Mouse (Mus musculus): Measurements from ENCODE around the gene Echdc3. TPM values are rescaled to one million over a fixed set of nuclear protein-coding genes. Genes with fewer than 3 reads are reported as not detected.

Echdc3 gene
- total and polyA plus RNA-seq, 2 experiments from 2014 or later: 16.9 to 17.3 TPM

DNA sequence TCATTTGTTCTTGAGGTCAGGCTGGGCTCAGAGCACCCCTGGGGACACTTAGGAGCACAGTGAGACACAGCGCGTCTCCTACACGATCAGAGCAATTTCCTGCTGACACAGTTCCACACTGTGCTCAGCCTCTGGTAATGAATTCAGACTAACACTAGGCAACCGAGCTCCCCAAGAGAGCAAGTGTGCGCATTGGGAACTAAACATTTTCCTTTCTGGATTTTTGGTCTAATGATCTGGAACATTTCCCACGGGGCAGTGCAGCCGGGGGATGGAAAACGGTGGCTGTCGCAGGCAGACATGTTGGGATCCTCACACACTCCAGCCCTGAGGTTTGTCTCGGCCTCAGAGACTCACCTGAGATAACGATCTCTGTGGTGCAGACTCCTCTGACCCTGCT lies 25.4 kb downstream of the Echdc3 start:
- ATAC-seq (ENCODE audit: insufficient read depth, low read depth) (no peak), DNase-seq (ENCODE audit: low spot score) (no peak)
- Histone ChIP-seq H3K4me2 (ENCODE audit: low read depth, low read length) (no peak overlapping the region), H3K27me3 (ENCODE audit: control insufficient read depth, insufficient read depth, low read length) (no peaks in the 10 kb centered on the region), H3K36me3 (replicated peaks; ENCODE audit: control insufficient read depth, insufficient read depth, low read length) (no peaks in the 10 kb centered on the region), H3K4me1 (ENCODE audit: control insufficient read depth, insufficient read depth) (no peaks in the 10 kb centered on the region), H3K9me3 (replicated peaks; ENCODE audit: control insufficient read depth, low read length) (0 out of 2 replicates have a peak, but pooled peaks cover 11% of the 10 kb centered on the region), H3K27ac (ENCODE audit: low read depth) (no peak overlapping the region), H3K9ac (replicated peaks; ENCODE audit: low read depth, low read length) (no peak overlapping the region), H3K4me3 (ENCODE audit: low read depth, low read length) (no peak overlapping the region)
- WGBS: 66% methylated on average over 11 of the region's 11 CpGs
- no peak for TF ChIP-seq EP300 (IDR thresholded peaks at IDR 0.05; ENCODE audit: low read depth)
- no peak for TF ChIP-seq CTCF (IDR thresholded peaks at IDR 0.05; ENCODE audit: low read depth)

DNA sequence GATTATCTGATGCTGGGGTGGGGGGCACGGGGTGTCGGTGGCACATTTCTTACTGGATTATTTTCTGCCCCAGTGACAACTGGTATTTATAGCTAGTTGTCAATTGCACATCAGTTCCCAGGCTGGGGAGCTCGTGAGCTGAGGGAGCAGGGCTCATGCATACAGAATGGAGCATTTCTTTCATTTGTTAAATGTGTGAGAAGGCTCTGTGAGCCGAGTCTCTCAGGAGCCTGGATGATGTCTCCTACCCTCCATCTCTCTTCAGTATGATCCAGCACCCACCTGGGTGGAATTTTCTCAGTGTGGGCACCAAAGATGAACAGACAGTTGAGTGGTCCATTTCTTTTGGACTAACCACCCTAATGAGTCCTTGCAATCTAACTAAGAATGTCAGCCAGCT lies 25.9 kb downstream of the Echdc3 start:
- TF ChIP-seq CTCF (IDR thresholded peaks at IDR 0.05; ENCODE audit: low read depth): no peak
- TF ChIP-seq EP300 (IDR thresholded peaks at IDR 0.05; ENCODE audit: low read depth): no peak
- 38% methylated on average over 4 of the region's 4 CpGs for WGBS
- Histone ChIP-seq H3K27ac (ENCODE audit: low read depth) (no peak overlapping the region), H3K4me1 (ENCODE audit: control insufficient read depth, insufficient read depth) (no peaks in the 10 kb centered on the region), H3K9ac (replicated peaks; ENCODE audit: low read depth, low read length) (no peak overlapping the region), H3K36me3 (replicated peaks; ENCODE audit: control insufficient read depth, insufficient read depth, low read length) (no peaks in the 10 kb centered on the region), H3K9me3 (replicated peaks; ENCODE audit: control insufficient read depth, low read length) (0 out of 2 replicates have a peak, but pooled peaks cover 11% of the 10 kb centered on the region), H3K27me3 (ENCODE audit: control insufficient read depth, insufficient read depth, low read length) (no peaks in the 10 kb centered on the region), H3K4me3 (ENCODE audit: low read depth, low read length) (no peak overlapping the region), H3K4me2 (ENCODE audit: low read depth, low read length) (no peak overlapping the region)
- no peak for ATAC-seq (ENCODE audit: insufficient read depth, low read depth)
- no peak for DNase-seq (ENCODE audit: low spot score)

DNA sequence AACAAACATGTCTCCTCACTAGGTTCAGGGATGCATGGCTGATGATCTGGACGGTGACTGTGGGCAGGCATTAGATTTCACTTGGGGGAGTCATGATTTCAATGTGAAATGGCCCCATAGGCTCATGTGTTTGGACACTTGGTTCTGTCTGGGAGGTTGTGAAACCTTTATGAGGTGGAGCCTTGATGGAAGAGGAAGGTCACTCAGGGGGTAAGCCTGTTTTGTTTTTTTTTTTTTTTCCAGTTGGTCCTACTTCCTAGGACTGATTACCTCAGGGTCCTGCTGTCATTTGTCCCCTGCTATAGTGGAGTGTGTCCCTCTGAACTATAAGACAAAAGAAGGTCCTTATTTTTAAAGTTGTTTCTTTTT lies 33.1 kb downstream of the Echdc3 start:
- no peak overlapping the region for H3K4me2 ChIP-seq (ENCODE audit: low read depth, low read length)
- no peak overlapping the region for H3K27ac ChIP-seq (ENCODE audit: low read depth)
- no peak for DNase-seq (ENCODE audit: low spot score)
- no peaks in the 10 kb centered on the region for H3K27me3 ChIP-seq (ENCODE audit: control insufficient read depth, insufficient read depth, low read length)
- TF ChIP-seq CTCF (IDR thresholded peaks at IDR 0.05; ENCODE audit: low read depth): no peak
- no peak for TF ChIP-seq EP300 (IDR thresholded peaks at IDR 0.05; ENCODE audit: low read depth)
- no peaks in the 10 kb centered on the region for H3K36me3 ChIP-seq (replicated peaks; ENCODE audit: control insufficient read depth, insufficient read depth, low read length)
- 0 out of 2 replicates have a peak, but pooled peaks cover 6% of the 10 kb centered on the region for H3K9me3 ChIP-seq (replicated peaks; ENCODE audit: control insufficient read depth, low read length)
- no peak overlapping the region for H3K9ac ChIP-seq (replicated peaks; ENCODE audit: low read depth, low read length)
- no peak overlapping the region for H3K4me3 ChIP-seq (ENCODE audit: low read depth, low read length)
- no peak for ATAC-seq (ENCODE audit: insufficient read depth, low read depth)
- H3K4me1 ChIP-seq (ENCODE audit: control insufficient read depth, insufficient read depth): no peaks in the 10 kb centered on the region
- WGBS: 80% methylated on average over 1 of the region's 1 CpGs

DNA sequence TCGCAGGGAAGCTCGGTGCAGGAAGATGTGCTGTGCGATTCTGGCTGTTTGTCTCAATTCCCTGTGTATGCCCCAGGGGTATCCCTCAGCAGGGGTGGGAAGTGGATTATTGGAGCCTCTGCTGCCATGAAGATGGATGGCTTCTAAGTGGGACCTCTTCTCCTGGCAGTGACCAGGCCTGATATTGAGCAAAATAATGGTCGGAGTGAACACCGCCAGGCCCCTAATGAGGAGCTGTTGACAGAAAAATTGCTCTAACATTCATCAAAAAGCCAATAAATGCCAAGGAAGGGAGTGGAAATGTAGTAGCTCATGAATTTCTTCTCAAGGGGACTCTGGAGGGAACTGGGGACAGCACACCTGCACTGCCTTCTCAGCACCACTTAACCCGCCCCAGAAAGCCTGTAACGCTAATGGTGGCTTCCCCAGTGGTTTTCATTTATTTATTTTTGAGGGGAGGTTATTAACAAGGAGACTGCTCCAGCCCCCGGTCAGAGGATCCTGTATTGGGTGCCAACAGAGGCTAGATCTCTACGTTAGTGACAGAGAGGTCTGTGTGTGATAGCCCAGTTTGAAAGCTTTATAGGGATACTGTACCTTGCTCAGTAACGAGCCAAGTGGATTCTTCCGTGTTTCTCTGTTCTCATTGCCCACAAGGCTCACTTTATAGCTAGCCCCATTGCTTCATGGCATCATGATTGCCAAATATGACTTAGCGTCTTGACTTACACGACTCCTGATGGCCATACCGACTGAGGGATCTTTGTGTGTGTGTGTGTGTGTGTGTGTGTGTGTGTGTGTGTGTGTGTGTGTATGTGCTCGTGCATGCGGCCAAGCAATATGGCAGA lies 33.7 kb downstream of the Echdc3 start:
- ATAC-seq (ENCODE audit: insufficient read depth, low read depth): no peak
- TF ChIP-seq CTCF (IDR thresholded peaks at IDR 0.05; ENCODE audit: low read depth) (no peak), EP300 (IDR thresholded peaks at IDR 0.05; ENCODE audit: low read depth) (no peak)
- no peak for DNase-seq (ENCODE audit: low spot score)
- Histone ChIP-seq H3K4me2 (ENCODE audit: low read depth, low read length) (no peak overlapping the region), H3K9ac (replicated peaks; ENCODE audit: low read depth, low read length) (no peak overlapping the region), H3K4me1 (ENCODE audit: control insufficient read depth, insufficient read depth) (no peaks in the 10 kb centered on the region), H3K27me3 (ENCODE audit: control insufficient read depth, insufficient read depth, low read length) (no peaks in the 10 kb centered on the region), H3K4me3 (ENCODE audit: low read depth, low read length) (no peak overlapping the region), H3K36me3 (replicated peaks; ENCODE audit: control insufficient read depth, insufficient read depth, low read length) (no peaks in the 10 kb centered on the region), H3K27ac (ENCODE audit: low read depth) (no peak overlapping the region), H3K9me3 (replicated peaks; ENCODE audit: control insufficient read depth, low read length) (0 out of 2 replicates have a peak, but pooled peaks cover under 1% of the 10 kb centered on the region)
- 82% methylated on average over 16 of the region's 16 CpGs for WGBS

DNA sequence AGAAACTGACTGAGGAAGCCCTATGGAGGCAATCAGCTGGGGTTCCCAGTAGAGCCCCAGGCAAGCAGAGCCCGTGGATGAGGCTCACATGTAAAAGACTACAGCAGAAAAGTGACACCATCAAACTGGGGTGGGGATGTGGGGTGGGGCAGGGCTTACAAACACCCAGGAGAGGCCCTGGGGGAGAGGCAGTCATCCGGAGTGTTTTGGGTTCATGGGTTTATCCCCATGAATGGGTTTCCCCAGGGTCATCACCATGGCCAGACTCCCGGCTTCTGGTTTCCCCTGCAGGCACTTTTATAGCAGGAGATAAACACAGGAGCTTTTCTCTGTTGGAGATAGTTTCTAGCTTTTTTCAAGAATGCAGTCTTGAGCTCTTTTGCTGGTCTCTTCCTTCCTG lies 39.8 kb downstream of the Echdc3 start:
- 74% methylated on average over 3 of the region's 3 CpGs for WGBS

More for the DNA sequence above, 39.8 kb downstream of the Echdc3 start:
- ATAC-seq (ENCODE audit: insufficient read depth, low read depth): no peak
- DNase-seq (ENCODE audit: low spot score): no peak
- Histone ChIP-seq H3K4me1 (ENCODE audit: control insufficient read depth, insufficient read depth) (no peaks in the 10 kb centered on the region), H3K4me2 (ENCODE audit: low read depth, low read length) (no peak overlapping the region), H3K9me3 (replicated peaks; ENCODE audit: control insufficient read depth, low read length) (no peaks in the 10 kb centered on the region), H3K27me3 (ENCODE audit: control insufficient read depth, insufficient read depth, low read length) (no peaks in the 10 kb centered on the region), H3K9ac (replicated peaks; ENCODE audit: low read depth, low read length) (no peak overlapping the region), H3K36me3 (replicated peaks; ENCODE audit: control insufficient read depth, insufficient read depth, low read length) (no peaks in the 10 kb centered on the region), H3K27ac (ENCODE audit: low read depth) (no peak overlapping the region), H3K4me3 (ENCODE audit: low read depth, low read length) (no peak overlapping the region)
- TF ChIP-seq EP300 (IDR thresholded peaks at IDR 0.05; ENCODE audit: low read depth) (no peak), CTCF (IDR thresholded peaks at IDR 0.05; ENCODE audit: low read depth) (no peak)

Measured in heart, postnatal 0 days (tissue).